Mouse (Mus musculus): ENCODE results near the gene Bhlhe41.

The Bhlhe41 gene

GRCm38 (mm10) chr6:145867111-145867510, 1.8 kb upstream of the Bhlhe41 start:
- DNase-seq: peak; percentile 93

GRCm38 (mm10) chr6:145865886-145866851, 811 bp upstream of the Bhlhe41 start:
- DNase-seq: peak; percentile 100

- peak; percentile 92 for DNase-seq
Observed at GRCm38 (mm10) chr6:145864171-145864570, 1.2 kb downstream of the Bhlhe41 start.

- peak; percentile 99 for DNase-seq
Observed at GRCm38 (mm10) chr6:145863065-145863971, 2.0 kb downstream of the Bhlhe41 start.

- DNase-seq: no peak
Observed at GRCm38 (mm10) chr6:145862739-145863064, 2.7 kb downstream of the Bhlhe41 start.

- peak; percentile 88 for DNase-seq
Observed at GRCm38 (mm10) chr6:145862321-145862720, 3.0 kb downstream of the Bhlhe41 start.

GRCm38 (mm10) chr6:145861462-145862227, 3.7 kb downstream of the Bhlhe41 start:
- peak; percentile 77 for DNase-seq

- DNase-seq: peak; percentile 94
Observed at GRCm38 (mm10) chr6:145860350-145860749, 5.0 kb downstream of the Bhlhe41 start.

- DNase-seq: peak; percentile 55
Observed at GRCm38 (mm10) chr6:145858414-145858813, 6.9 kb downstream of the Bhlhe41 start.

- peak; percentile 97 for DNase-seq
Observed at GRCm38 (mm10) chr6:145857428-145857827, 7.9 kb downstream of the Bhlhe41 start.

- DNase-seq: peak; percentile 100
Observed at GRCm38 (mm10) chr6:145855720-145856551, 9.4 kb downstream of the Bhlhe41 start.

- peak; percentile 97 for DNase-seq
Observed at GRCm38 (mm10) chr6:145854756-145855155, 10.6 kb downstream of the Bhlhe41 start.

GRCm38 (mm10) chr6:145853356-145854079, 11.8 kb downstream of the Bhlhe41 start:
- DNase-seq: peak; percentile 86

- no peak for DNase-seq
Observed at GRCm38 (mm10) chr6:145852708-145853107, 12.7 kb downstream of the Bhlhe41 start.

GRCm38 (mm10) chr6:145851956-145852355, 13.4 kb downstream of the Bhlhe41 start:
- no peak for DNase-seq

- DNase-seq: peak; percentile 98
Observed at GRCm38 (mm10) chr6:145850789-145851188, 14.6 kb downstream of the Bhlhe41 start.

GRCm38 (mm10) chr6:145847661-145848060, 17.7 kb downstream of the Bhlhe41 start:
- DNase-seq: no peak

GRCm38 (mm10) chr6:145846948-145847347, 18.4 kb downstream of the Bhlhe41 start:
- DNase-seq: no peak

GRCm38 (mm10) chr6:145846076-145846475, 19.3 kb downstream of the Bhlhe41 start:
- no peak for DNase-seq

- DNase-seq: no peak
Observed at GRCm38 (mm10) chr6:145845611-145846010, 19.7 kb downstream of the Bhlhe41 start.

- no peak for DNase-seq
Observed at GRCm38 (mm10) chr6:145835359-145835758, 30.0 kb downstream of the Bhlhe41 start.
